Mouse (Mus musculus) neural tube, embryonic 14.5 days (tissue): ENCODE results near the gene Cep290. TPM values are rescaled to one million over a fixed set of nuclear protein-coding genes. Genes with fewer than 3 reads are reported as not detected.

Source experiments
- ATAC-seq: fragments of 200-750 bp; cut with Nextera tagmentation; 2 replicates; pipeline ENCODE4 v1.8.0; 2017; ENCODE audit warnings: low read depth, mild to moderate bottlenecking, moderate TSS enrichment, moderate library complexity
- H3K27ac ChIP-seq: fragments of 300-500 bp; sonication (generic); 2 replicates; pipeline ENCODE4 v1.5.1; 2014; ENCODE audit warnings: low read depth, mild to moderate bottlenecking, control low read depth, low read length, moderate library complexity, mixed read lengths
- H3K27me3 ChIP-seq: fragments of 300-500 bp; sonication (generic); 2 replicates; pipeline ENCODE4 v1.6.1; 2014; ENCODE audit warnings: low read length; ENCODE audit not compliant: control insufficient read depth, insufficient read depth
- H3K36me3 ChIP-seq: fragments of 300-500 bp; sonication (generic); 2 replicates; pipeline ENCODE4 v1.6.1; 2014; ENCODE audit warnings: low read length, mixed read lengths; ENCODE audit not compliant: control insufficient read depth, insufficient read depth
- H3K4me1 ChIP-seq: fragments of 300-500 bp; sonication (generic); 2 replicates; pipeline ENCODE4 v1.6.1; 2014; ENCODE audit warnings: low read length; ENCODE audit not compliant: control insufficient read depth, insufficient read depth
- H3K4me2 ChIP-seq: fragments of 300-500 bp; sonication (generic); 2 replicates; pipeline ENCODE4 v1.6.1; 2014; ENCODE audit warnings: mild to moderate bottlenecking, low read depth, low read length, control low read depth
- H3K4me3 ChIP-seq: fragments of 300-500 bp; sonication (generic); 2 replicates; pipeline ENCODE4 v1.5.1; 2014; ENCODE audit warnings: low read depth, low read length, control low read depth, mixed read lengths
- H3K9ac ChIP-seq: fragments of 300-500 bp; sonication (generic); replicated peaks from 2 replicates; pipeline ENCODE4 v1.6.1; 2014; ENCODE audit warnings: low read depth, mild to moderate bottlenecking, control low read depth, low read length, mixed read lengths
- H3K9me3 ChIP-seq: fragments of 300-500 bp; sonication (generic); 2 replicates; pipeline ENCODE4 v1.6.1; 2016; ENCODE audit warnings: low read length; ENCODE audit not compliant: control insufficient read depth
- WGBS: fragments of 180-500 bp; shearing (Covaris S2); extraction: QIAGEN DNeasy Blood & Tissue Kit; methylation state at CpG from one replicate; pipeline ENCODE4 v1.1.7; 2014; 5-methylcytosine and 5-hydroxymethylcytosine counted together
- polyA plus RNA-seq: library from polyadenylated mRNA; unstranded; fragments of >200 nt; fragmentation: Nextera tagmentation; extraction: Ambion mirVana; gene quantifications from 2 replicates; pipeline ENCODE4 v1.2.1, GENCODE M21; 2014

Cep290 gene
- polyA plus RNA-seq, 1 experiment from 2014 or later = 9.1 TPM

- Histone ChIP-seq H3K4me1 (no peaks in the 10 kb centered on the region), H3K27me3 (no peaks in the 10 kb centered on the region), H3K27ac (no peak overlapping the region), H3K4me2 (no peak overlapping the region), H3K4me3 (no peak overlapping the region), H3K9me3 (no peaks in the 10 kb centered on the region), H3K9ac (no peak overlapping the region), H3K36me3 (no peaks in the 10 kb centered on the region)
- no peak for ATAC-seq
- 94% methylated on average over 7 of the region's 7 CpGs for WGBS
Observed at GRCm38 (mm10) chr10:100619474-100619873, 132.1 kb downstream of the Cep290 start.

- no peak overlapping the region for H3K4me2 ChIP-seq
- no peaks in the 10 kb centered on the region for H3K27me3 ChIP-seq
Observed at GRCm38 (mm10) chr10:100620040-100620439, 132.7 kb downstream of the Cep290 start.

GRCm38 (mm10) chr10:100622494-100622893, 135.1 kb downstream of the Cep290 start:
- Histone ChIP-seq H3K4me2 (no peak overlapping the region), H3K27me3 (no peaks in the 10 kb centered on the region), H3K9me3 (no peaks in the 10 kb centered on the region), H3K27ac (no peak overlapping the region), H3K9ac (no peak overlapping the region), H3K36me3 (no peaks in the 10 kb centered on the region), H3K4me3 (no peak overlapping the region), H3K4me1 (no peaks in the 10 kb centered on the region)
- 83% methylated on average over 3 of the region's 3 CpGs for WGBS
- no peak for ATAC-seq

More at GRCm38 (mm10) chr10:100620040-100620439, 132.7 kb downstream of the Cep290 start:
- ATAC-seq = no peak
- Histone ChIP-seq H3K27ac (no peak overlapping the region), H3K4me1 (no peaks in the 10 kb centered on the region), H3K36me3 (no peaks in the 10 kb centered on the region), H3K9me3 (no peaks in the 10 kb centered on the region), H3K4me3 (no peak overlapping the region), H3K9ac (no peak overlapping the region)
- 96% methylated on average over 12 of the region's 12 CpGs for WGBS

Other genes starting within 250 kb of the Cep290 start
- gene Gm4301, start 151.9 kb upstream of the Cep290 start, polyA plus RNA-seq = not detected in 2 replicates
- not detected in 2 replicates for gene Gm4302, start 146.7 kb upstream of the Cep290 start, polyA plus RNA-seq
- not detected in 2 replicates for gene Gm4303, start 141.6 kb upstream of the Cep290 start, polyA plus RNA-seq
- not detected in 2 replicates for gene Gm4305, start 136.5 kb upstream of the Cep290 start, polyA plus RNA-seq
- not detected in 2 replicates for gene Gm4307, start 126.2 kb upstream of the Cep290 start, polyA plus RNA-seq
- gene Gm4312, start 105.0 kb upstream of the Cep290 start, polyA plus RNA-seq = not detected in 2 replicates
- gene Tmtc3, start 208 bp upstream of the Cep290 start, polyA plus RNA-seq = 11.6 and 11.8 TPM in 2 replicates
- 16.1 and 19.3 TPM in 2 replicates for gene 4930430F08Rik, start 102.9 kb downstream of the Cep290 start, polyA plus RNA-seq
- gene 1700017N19Rik, start 102.9 kb downstream of the Cep290 start, polyA plus RNA-seq = 0.25 TPM in 1 of 2 replicates, not detected in the other